Mouse (Mus musculus) heart, postnatal 4 days (tissue): ENCODE measurements around the gene Hnf1a. TPM values are rescaled to one million over a fixed set of nuclear protein-coding genes. Genes with fewer than 3 reads are reported as not detected.
A peak's percentile ranks its signal among the peaks of the same experiment; 100 is the strongest.
"Not testable (repeated sequence)": the region's sequence is repeated elsewhere in the genome, so short reads cannot be mapped to it uniquely, and the experiment has no call there.

Source experiments
- DNase-seq: peaks from one replicate; pipeline ENCODE4 v3.0.0; 2021
- total RNA-seq, 2 experiments: library from RNA; stranded (reverse); gene quantifications; 2 replicates each; pipeline ENCODE4 v1.2.3; 2021

The Hnf1a gene
- total RNA-seq, 2 experiments from 2014 or later: not detected

DNA sequence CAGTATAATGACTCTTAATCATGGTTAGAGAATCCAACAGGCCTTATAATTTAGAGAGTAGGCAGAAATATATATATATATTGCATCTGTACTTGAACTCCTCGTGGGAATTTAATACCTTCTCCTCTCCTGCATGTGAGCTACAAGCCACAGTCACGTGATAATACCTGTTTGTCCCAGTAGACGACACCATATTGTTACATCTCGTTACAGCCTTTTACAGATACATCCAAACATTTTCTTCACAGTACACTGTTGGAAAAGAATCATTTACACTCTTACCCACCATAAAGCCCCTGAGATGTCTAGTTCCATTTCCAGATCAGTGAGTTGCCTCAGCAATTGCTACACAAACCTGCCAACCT is 28.1 kb downstream of the Hnf1a start:
- no peak for DNase-seq

- DNase-seq: peak; percentile 86
These were observed 28.7 kb downstream of the Hnf1a start, which contains the start of gene 2210016L21Rik for GRCm38 (mm10) chr5:114942074-114942765. Gene 2210016L21Rik (plus strand): TSS chr5:114942158.

DNA sequence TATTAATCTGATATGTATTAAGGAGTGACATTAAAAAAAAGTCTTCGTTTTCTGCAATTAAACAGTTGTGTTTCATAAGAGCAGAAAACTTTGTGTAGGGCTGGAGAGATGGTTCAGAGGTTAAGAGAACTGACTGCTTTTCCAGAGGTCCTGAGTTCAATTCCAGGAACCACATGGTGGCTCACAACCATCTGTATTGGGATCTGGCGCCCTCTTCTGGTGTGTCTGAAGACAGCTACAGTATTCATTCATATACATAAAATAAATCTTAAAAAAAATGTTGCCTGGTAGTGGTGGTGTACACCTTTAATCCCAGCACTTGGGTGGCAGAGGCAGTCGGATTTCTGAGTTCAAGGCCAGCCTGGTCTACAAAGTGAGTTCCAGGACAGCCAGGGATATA is 29.8 kb downstream of the Hnf1a start:
- not testable (repeated sequence) for DNase-seq

GRCm38 (mm10) chr5:114935838-114936237 is 35.1 kb downstream of the Hnf1a start:
- no peak for DNase-seq

DNA sequence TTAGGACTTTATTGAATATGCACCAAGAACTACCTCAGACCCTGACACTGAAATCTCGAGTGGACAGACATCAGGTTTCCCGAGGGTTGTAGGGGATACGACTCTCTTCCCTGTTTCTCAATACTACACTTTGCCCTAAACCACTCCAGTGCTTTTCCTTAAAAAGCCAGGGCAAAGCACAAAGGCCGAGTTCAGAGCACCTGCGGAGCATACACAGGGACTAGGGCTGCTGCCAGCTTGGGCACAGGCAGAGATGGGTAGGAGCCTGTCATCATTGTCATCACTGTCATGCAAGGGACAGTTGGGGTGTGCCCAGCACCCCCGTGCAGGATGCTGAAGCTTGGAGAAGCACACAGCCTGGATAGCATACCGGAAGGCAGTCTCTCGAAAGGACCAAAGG is 37.7 kb downstream of the Hnf1a start:
- DNase-seq: no peak

DNA sequence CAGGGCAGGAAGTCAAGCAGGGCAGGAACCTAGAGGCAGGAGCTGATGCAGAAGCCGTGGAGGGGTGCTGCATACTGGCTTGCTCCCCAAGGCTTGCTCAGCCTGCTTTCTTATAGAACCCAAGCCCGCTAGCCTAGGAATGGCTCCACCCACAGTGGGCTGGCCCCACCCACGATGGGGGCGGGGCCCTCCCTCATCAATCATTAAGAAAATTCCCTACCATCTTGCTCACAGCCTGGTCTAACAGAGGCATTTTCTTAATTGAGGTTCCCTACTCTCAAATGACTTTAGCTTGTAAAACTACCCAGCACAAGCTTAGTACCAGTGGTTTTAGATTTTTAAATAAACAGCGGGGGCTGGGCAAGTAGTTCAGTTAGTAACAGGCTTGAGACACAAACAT is 39.3 kb downstream of the Hnf1a start:
- DNase-seq: no peak

- no peak for DNase-seq
These were observed 44.1 kb downstream of the Hnf1a start for GRCm38 (mm10) chr5:114926753-114927152.

- DNase-seq: no peak
These were observed 44.7 kb downstream of the Hnf1a start for GRCm38 (mm10) chr5:114926153-114926684.

DNA sequence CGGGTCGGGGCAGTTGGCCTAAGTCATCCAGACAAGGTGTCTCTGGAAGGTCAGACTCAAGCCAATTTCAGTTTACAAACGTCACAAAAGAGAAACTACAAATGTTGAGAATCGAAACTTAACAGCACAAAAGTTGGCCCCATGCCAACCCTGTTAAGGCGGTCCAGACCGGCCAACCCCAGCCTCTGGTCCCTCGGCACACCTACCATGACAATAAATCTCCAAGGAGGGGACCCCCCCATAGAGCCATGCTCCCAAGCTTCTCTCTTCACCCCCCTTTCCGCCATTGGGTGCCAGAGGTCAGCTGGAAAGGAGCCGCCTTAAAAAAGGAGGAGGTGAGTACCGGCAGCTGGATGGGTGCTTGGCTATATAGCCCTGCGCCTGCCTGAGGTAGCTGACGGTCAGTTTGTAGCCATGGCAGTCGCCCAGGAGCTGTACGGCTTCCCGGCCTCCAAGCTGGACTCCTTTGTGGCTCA is 47.9 kb downstream of the Hnf1a start, which contains the start of gene Oasl1:
Gene Oasl1 (plus strand): TSS at position 243 of the 476 bp plus-strand sequence.
- peak; percentile 59 for DNase-seq

DNA sequence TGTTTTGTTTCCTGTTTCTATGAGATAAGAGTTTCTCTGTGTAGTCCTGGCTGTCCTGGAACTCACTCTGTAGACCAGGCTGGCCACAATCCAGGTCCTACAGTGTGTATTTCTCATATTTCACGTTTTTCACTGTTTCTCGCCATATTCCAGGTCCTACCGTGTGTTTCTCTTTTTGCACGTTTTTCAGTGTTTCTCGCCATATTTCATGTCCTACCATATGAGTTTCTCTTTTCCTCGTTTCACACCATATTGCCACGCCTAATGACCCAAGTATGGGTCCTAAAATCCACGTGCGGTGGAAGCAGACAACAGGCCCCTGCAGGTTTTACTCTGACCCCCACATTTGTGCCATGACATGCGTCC is 48.5 kb downstream of the Hnf1a start:
- DNase-seq: no peak

- no peak for DNase-seq
These were observed 49.1 kb downstream of the Hnf1a start for GRCm38 (mm10) chr5:114921551-114922365.

- DNase-seq: not testable (repeated sequence)
These were observed 53.5 kb downstream of the Hnf1a start for GRCm38 (mm10) chr5:114917357-114917756.

DNA sequence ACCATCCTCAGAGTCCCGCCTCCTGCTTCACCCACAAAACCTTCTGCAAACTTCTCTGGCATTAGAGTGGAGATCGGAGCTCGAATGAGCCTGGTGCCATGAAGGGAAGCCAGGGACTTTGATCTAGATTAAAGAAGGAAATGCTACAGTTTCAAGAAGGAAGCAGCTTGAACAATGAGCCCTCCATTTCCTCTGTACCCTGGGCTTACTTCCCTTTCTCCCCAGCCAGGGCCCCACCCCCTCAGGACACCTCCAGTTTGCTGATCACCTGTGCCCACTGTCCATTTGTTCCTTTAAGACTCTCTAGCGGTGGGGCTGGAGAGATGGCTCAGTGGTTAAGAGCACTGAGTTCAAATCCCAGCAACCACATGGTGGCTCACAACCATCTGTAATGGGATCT is 54.1 kb downstream of the Hnf1a start:
- DNase-seq: no peak

- DNase-seq: no peak
These were observed 55.0 kb downstream of the Hnf1a start for GRCm38 (mm10) chr5:114915854-114916253.

GRCm38 (mm10) chr5:114914855-114915254 is 56.0 kb downstream of the Hnf1a start:
- DNase-seq: no peak

- no peak for DNase-seq
These were observed 57.2 kb downstream of the Hnf1a start for GRCm38 (mm10) chr5:114913686-114914085.

- no peak for DNase-seq
These were observed 62.1 kb downstream of the Hnf1a start for GRCm38 (mm10) chr5:114908598-114909305.

- peak; percentile 54 for DNase-seq
These were observed 68.5 kb downstream of the Hnf1a start for GRCm38 (mm10) chr5:114902413-114902812.
